Mouse (Mus musculus) ovary, postnatal 36 days (tissue): ENCODE results near the gene Sh3gl1.

Experiments
- DNase-seq: peaks from one replicate; pipeline ENCODE4 v3.0.0; 2022; ENCODE audit warnings: low spot score, mixed read lengths

Sh3gl1 gene

GRCm38 (mm10) chr17:56040030-56040856 lies 3.8 kb upstream of the Sh3gl1 start, which contains the start of gene Chaf1a:
Chaf1a (plus strand) TSS chr17:56040439.
- peak; percentile 94 for DNase-seq

- DNase-seq, result no peak
These were observed 2.9 kb upstream of the Sh3gl1 start for GRCm38 (mm10) chr17:56039345-56039744.

GRCm38 (mm10) chr17:56038583-56039261 lies 2.3 kb upstream of the Sh3gl1 start:
- peak; percentile 5 for DNase-seq

GRCm38 (mm10) chr17:56036901-56037287 lies 459 bp upstream of the Sh3gl1 start:
- peak; percentile 28 for DNase-seq

GRCm38 (mm10) chr17:56035216-56035615 lies 1.2 kb downstream of the Sh3gl1 start:
- no peak for DNase-seq

GRCm38 (mm10) chr17:56034726-56035100 lies 1.7 kb downstream of the Sh3gl1 start:
- DNase-seq, result no peak

GRCm38 (mm10) chr17:56034040-56034725 lies 2.3 kb downstream of the Sh3gl1 start:
- DNase-seq, result no peak

GRCm38 (mm10) chr17:56032831-56033230 lies 3.6 kb downstream of the Sh3gl1 start:
- DNase-seq, result no peak

GRCm38 (mm10) chr17:56032127-56032733 lies 4.2 kb downstream of the Sh3gl1 start:
- DNase-seq, result no peak

- DNase-seq, result no peak
These were observed 5.0 kb downstream of the Sh3gl1 start for GRCm38 (mm10) chr17:56031431-56031830.

- DNase-seq, result no peak
These were observed 5.5 kb downstream of the Sh3gl1 start for GRCm38 (mm10) chr17:56030919-56031318.

- DNase-seq, result no peak
These were observed 6.1 kb downstream of the Sh3gl1 start for GRCm38 (mm10) chr17:56030238-56030870.

- DNase-seq, result no peak
These were observed 8.5 kb downstream of the Sh3gl1 start for GRCm38 (mm10) chr17:56027801-56028441.

GRCm38 (mm10) chr17:56026881-56027280 lies 9.6 kb downstream of the Sh3gl1 start:
- no peak for DNase-seq

GRCm38 (mm10) chr17:56026303-56026702 lies 10.1 kb downstream of the Sh3gl1 start:
- no peak for DNase-seq

GRCm38 (mm10) chr17:56024931-56025330 lies 11.5 kb downstream of the Sh3gl1 start:
- DNase-seq, result no peak

- DNase-seq, result no peak
These were observed 12.0 kb downstream of the Sh3gl1 start for GRCm38 (mm10) chr17:56024476-56024875.

- peak; percentile 8 for DNase-seq
These were observed 13.0 kb downstream of the Sh3gl1 start for GRCm38 (mm10) chr17:56023386-56023785.

- DNase-seq, result no peak
These were observed 13.5 kb downstream of the Sh3gl1 start for GRCm38 (mm10) chr17:56022989-56023290.

- peak; percentile 7 for DNase-seq
These were observed 14.1 kb downstream of the Sh3gl1 start for GRCm38 (mm10) chr17:56022131-56022988.
